Mouse (Mus musculus): Measurements from ENCODE around the gene Lonp2. TPM values are rescaled to one million over a fixed set of nuclear protein-coding genes. Genes with fewer than 3 reads are reported as not detected.

The Lonp2 gene
- total RNA-seq, 4 experiments from 2014 or later = 60.5 to 70.7 (median 68.5) TPM

- no peak for DNase-seq (ENCODE audit: low spot score in 2 of 2)
Measured at GRCm38 (mm10) chr8:86623551-86623910, 312 bp upstream of the Lonp2 start.

- DNase-seq (ENCODE audit: low spot score in 2 of 2) = no peak
Measured at GRCm38 (mm10) chr8:86624915-86625314, 1.1 kb downstream of the Lonp2 start.

DNA sequence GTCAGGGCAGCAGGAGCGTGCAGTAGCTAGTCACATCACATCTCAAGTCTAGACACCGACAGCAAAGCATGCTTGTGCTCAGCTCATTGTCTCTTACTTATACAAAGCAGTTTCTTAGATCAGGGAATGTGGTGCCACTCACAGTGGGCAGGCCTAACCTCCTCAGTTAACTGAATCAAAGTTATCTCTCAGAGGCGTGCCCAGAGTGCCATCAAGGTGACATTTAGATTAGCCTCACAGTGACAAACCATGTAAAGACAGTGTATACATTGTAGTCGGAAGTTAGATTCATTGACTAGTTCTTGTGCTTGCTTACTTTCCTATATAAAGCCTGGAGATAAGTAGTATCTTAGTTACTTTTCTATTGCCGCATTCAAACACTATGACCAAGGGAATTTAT lies 6.4 kb downstream of the Lonp2 start:
- no peak for DNase-seq (ENCODE audit: low spot score in 2 of 2)

GRCm38 (mm10) chr8:86631395-86631794 lies 7.6 kb downstream of the Lonp2 start:
- no peak for DNase-seq (ENCODE audit: low spot score in 2 of 2)

GRCm38 (mm10) chr8:86637826-86638225 lies 14.0 kb downstream of the Lonp2 start:
- no peak for DNase-seq (ENCODE audit: low spot score in 2 of 2)

- no peak for DNase-seq (ENCODE audit: low spot score in 2 of 2)
Measured at GRCm38 (mm10) chr8:86638981-86639380, 15.1 kb downstream of the Lonp2 start.

GRCm38 (mm10) chr8:86642682-86643081 lies 18.8 kb downstream of the Lonp2 start:
- no peak for DNase-seq (ENCODE audit: low spot score in 2 of 2)

- no peak for DNase-seq (ENCODE audit: low spot score in 2 of 2)
Measured at GRCm38 (mm10) chr8:86644661-86645060, 20.8 kb downstream of the Lonp2 start.

GRCm38 (mm10) chr8:86647771-86648170 lies 23.9 kb downstream of the Lonp2 start:
- no peak for DNase-seq (ENCODE audit: low spot score in 2 of 2)

GRCm38 (mm10) chr8:86651416-86651815 lies 27.6 kb downstream of the Lonp2 start:
- no peak for DNase-seq (ENCODE audit: low spot score in 2 of 2)

DNA sequence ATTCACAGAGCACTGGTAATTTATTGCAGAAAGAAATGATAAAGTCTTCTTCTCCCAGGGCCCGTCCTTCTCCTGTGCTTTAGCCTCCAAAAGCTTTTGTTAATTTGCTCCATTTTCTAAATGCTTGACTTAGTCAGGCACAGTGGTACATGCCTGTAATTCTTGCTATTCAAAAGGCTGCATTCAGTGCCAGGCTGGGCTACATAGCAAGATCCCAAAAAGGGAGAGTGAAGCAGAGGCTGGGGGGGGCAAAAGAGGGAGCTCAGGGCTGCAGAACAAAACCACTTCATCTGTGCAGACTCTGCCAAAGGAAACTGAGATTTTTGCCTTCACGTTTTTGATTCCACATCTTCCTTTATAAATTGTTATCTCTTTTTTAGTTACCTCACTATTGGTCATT lies 28.7 kb downstream of the Lonp2 start:
- no peak for DNase-seq (ENCODE audit: low spot score in 2 of 2)

DNA sequence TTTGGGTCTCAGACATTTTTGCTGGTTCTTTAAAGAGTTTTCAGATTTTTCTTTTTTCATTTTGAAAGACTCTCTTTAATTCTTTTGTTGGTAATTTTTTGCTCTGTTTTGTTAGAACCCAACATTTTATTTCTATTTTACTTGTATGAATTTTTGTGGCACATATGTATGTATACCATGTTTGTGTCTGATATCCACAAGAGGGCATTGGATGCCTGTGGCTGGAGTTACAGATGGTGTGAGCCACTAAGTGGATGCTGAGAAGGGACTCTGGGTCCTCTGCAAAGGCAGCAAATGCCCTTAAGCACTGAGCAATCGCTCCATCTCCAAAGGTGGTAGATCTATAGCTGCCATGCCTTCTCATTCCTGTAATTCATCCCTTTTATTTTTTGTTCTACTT lies 30.7 kb downstream of the Lonp2 start:
- no peak for DNase-seq (ENCODE audit: low spot score in 2 of 2)

DNA sequence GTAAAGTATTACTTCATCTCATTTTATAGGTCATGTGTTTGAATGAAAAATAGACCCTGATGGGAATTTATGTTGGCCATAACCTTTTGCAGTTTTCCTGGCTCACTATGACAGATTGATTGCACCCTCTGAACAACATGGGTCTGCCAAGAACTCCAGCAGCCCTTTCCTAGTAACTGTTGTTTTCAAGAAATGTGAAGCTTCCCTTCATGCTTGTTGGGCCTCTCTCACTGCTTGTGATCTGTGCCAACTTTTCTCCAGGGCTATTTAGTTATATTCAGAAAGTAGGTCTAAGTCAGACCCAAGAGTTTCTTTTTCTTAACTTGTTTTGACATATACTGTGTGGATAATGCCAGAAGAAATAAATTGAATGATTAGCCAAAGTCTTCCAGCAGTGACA lies 44.9 kb downstream of the Lonp2 start:
- DNase-seq (ENCODE audit: low spot score in 2 of 2) = no peak

GRCm38 (mm10) chr8:86669259-86669658 lies 45.4 kb downstream of the Lonp2 start:
- no peak for DNase-seq (ENCODE audit: low spot score in 2 of 2)

DNA sequence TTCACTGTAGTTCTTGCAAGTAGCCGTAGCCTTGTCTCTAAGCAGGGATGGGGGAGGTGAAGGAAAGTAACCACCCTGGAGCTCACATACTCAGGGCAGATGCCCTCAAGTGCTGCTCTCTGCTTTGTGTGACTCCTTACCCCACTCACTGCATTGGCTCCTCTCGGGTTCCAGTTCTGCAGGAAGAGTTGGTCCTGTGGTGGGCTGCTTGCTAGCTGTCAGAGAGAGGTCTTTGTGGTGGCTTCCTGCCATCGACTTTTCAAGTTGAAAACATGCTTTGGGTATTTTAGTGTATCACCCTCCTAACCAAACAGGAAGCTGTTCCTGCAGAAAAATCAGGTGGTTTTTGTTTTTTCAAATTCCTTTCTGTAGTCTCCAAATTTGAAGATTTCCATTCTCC lies 62.8 kb downstream of the Lonp2 start:
- DNase-seq (ENCODE audit: low spot score in 2 of 2) = no peak

GRCm38 (mm10) chr8:86692107-86692506 lies 68.3 kb downstream of the Lonp2 start:
- no peak for DNase-seq (ENCODE audit: low spot score in 2 of 2)

DNA sequence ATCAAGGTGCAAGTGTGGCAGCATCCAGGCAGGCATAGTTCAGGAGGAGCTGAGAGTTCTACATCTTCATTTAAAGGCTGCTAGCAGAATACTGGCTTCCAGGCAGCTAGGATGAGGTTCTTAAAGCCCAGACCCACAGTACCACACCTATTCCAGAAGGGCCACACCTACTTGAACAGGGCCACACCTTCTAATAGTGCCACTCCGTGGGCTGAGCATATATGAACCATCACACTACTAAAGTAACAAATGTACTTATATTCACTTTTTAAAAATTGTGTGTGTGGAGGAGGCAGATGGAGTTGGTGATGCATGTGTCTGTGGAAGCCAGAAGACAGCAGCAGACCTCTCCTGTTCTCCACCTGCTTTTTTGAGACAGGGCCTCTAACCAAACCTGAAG lies 70.2 kb downstream of the Lonp2 start:
- no peak for DNase-seq (ENCODE audit: low spot score in 2 of 2)

- no peak for DNase-seq (ENCODE audit: low spot score in 2 of 2)
Measured at GRCm38 (mm10) chr8:86695703-86696102, 71.9 kb downstream of the Lonp2 start.

- DNase-seq (ENCODE audit: low spot score in 2 of 2) = no peak
Measured at GRCm38 (mm10) chr8:86698811-86699421, 75.1 kb downstream of the Lonp2 start.

GRCm38 (mm10) chr8:86699471-86699870 lies 75.6 kb downstream of the Lonp2 start:
- DNase-seq (ENCODE audit: low spot score in 2 of 2) = no peak

DNA sequence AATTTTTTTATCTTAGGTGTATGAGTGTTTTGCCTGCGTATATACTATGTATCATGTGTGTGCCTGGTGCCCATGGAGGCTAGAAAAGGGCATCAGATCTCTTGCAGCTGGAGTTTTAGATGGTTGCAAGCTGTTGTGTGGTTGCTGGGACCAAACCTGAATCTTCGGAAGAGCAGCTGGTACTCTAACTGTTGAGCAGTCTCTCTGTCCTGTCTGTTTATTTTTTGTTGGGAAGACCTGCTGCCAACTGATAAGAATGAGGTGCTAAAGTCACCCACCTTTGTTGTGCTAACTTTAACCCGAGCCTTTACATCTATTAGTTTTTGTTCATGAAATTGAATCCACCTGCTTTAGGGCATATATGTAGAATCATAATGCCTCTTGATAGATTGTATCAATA lies 78.6 kb downstream of the Lonp2 start:
- DNase-seq (ENCODE audit: low spot score in 2 of 2) = no peak

DNA sequence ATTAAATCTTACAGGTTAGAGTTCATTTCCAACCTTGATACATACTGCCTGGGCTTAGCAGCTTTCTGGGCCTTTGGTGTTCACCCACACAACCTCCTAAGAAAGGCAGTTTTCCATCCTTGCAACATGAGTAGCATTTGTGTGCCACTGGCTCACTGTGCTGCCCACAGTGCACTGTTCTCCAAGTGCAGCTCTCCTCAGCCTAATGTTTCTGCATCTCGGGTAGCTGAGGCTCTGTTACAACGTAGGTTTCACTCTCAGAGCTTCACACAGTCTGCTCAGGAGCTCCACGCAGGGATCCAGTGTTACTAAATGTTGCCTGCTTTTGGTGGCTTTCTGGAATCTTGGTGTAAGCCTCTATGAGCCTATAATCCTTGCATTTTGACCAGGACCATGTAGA lies 81.5 kb downstream of the Lonp2 start:
- DNase-seq (ENCODE audit: low spot score in 2 of 2) = no peak

DNA sequence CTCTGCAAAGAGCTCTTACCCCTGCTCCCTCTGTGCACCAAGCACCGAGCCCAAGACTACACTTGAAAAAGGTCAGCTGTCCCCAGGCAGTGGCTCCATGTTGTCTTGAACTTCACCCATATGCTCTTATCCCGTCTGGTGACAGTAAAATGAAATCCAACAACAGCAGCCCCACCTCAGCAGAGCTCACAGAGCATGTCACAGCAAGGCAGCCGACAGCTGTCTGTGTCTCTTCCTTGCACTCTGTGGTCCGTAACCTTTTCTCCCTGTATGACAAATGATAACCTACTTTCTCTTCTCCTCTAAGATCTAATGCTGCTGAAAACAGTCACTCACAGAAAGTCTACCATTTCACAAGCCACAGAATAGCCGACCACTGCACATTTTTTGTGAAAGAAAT lies 82.9 kb downstream of the Lonp2 start:
- no peak for DNase-seq (ENCODE audit: low spot score in 2 of 2)

- no peak for DNase-seq (ENCODE audit: low spot score in 2 of 2)
Measured at GRCm38 (mm10) chr8:86707873-86708272, 84.0 kb downstream of the Lonp2 start.

Measured in gastrocnemius, adult 8-10 months (tissue).